In the genomic region with DNA sequence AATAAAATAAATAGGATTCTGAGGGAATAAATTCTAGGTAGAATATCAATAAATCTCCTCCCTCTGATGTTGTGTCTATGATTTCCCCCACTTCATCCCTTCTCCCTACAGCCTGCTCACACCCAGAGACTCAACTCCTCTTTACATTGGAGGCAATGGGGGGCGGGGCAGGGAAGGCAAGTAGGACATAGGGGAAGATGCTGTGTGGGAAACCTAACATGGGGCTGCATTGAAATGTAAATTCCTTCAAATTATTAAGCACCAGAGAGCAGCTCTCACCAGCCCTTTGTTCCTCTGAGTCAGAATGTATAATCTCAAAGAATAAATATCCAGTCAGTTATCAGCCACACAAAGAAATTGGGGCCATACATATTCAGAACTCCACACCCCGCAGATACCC, we compare ENCODE assay signal across 23 mouse cellular contexts.
DNase-seq lines count a peak whose midpoint lies in the region; ATAC-seq and TF ChIP-seq lines count a peak whose summit lies in the region.
"Had no signal": no experiment of that assay in that cellular context is flagged by ENCODE, and none has a peak within 500 bp of the region (broad histone marks: within the 10 kb centered on the region; RNA-seq: fewer than 3 reads in every experiment).

No protein-coding gene starts in this region.

- H3K4me2 ChIP-seq in midbrain, postnatal 0 days (ENCODE audit: low read depth, low read length, poor library complexity, severe bottlenecking), result no peak overlapping the region
- H3K4me2 ChIP-seq in forebrain, embryonic 15.5 days (replicated peaks), result no peak overlapping the region
- H3K4me2 ChIP-seq in midbrain, embryonic 14.5 days (ENCODE audit: low read length), result no peak overlapping the region
- H3K4me2 ChIP-seq: heart, embryonic 11.5 days; hindbrain, embryonic 14.5 days; intestine, embryonic 15.5 days; liver, embryonic 15.5 days; lung, embryonic 15.5 days had no signal

- no peak for TF ChIP-seq EP300 in heart, adult 2 months (IDR thresholded peaks at IDR 0.05; ENCODE audit: insufficient read depth, low read depth, low read length)

- TF ChIP-seq POLR2A in heart, adult 2 months (IDR thresholded peaks at IDR 0.05; ENCODE audit: insufficient read depth, low read depth, low read length), result no peak

- no peak for TF ChIP-seq CTCF in midbrain, postnatal 0 days (IDR thresholded peaks at IDR 0.05)
- no peak for TF ChIP-seq CTCF in heart, adult 2 months (IDR thresholded peaks at IDR 0.05)

- H3K4me1 ChIP-seq in midbrain, embryonic 10.5 days, result peaks cover 19% of the 10 kb centered on the region
- no peaks in the 10 kb centered on the region for H3K4me1 ChIP-seq in midbrain, postnatal 0 days (ENCODE audit: insufficient read depth, low read length)
- peaks cover 11% of the 10 kb centered on the region; the same call in 1 of the 2 replicates for H3K4me1 ChIP-seq in forebrain, embryonic 15.5 days
- H3K4me1 ChIP-seq in midbrain, embryonic 14.5 days (ENCODE audit: control insufficient read depth, insufficient read depth, low read length), result peaks cover 8% of the 10 kb centered on the region; the same call in 1 of the 2 replicates
- no peaks in the 10 kb centered on the region for H3K4me1 ChIP-seq in heart, adult 2 months (ENCODE audit: control insufficient read depth, insufficient read depth, low read length)
- H3K4me1 ChIP-seq: intestine, embryonic 15.5 days; limb, embryonic 10.5 days; liver, embryonic 15.5 days; lung, embryonic 15.5 days had no signal

- no peak for ATAC-seq in midbrain, postnatal 0 days (ENCODE audit: low FRiP score)
- peak; percentile 69 for ATAC-seq in forebrain, embryonic 15.5 days (replicated peaks)
- ATAC-seq in midbrain, embryonic 14.5 days (ENCODE audit: low FRiP score, low TSS enrichment), result peak; percentile 60; the same call in 1 of the 2 replicates
- ATAC-seq: intestine, embryonic 15.5 days had no signal

- H3K9ac ChIP-seq in midbrain, postnatal 0 days (replicated peaks; ENCODE audit: low read length, poor library complexity, severe bottlenecking), result no peak overlapping the region
- no peak overlapping the region for H3K9ac ChIP-seq in forebrain, embryonic 15.5 days (replicated peaks)
- no peak overlapping the region for H3K9ac ChIP-seq in midbrain, embryonic 14.5 days (replicated peaks; ENCODE audit: low read length)
- H3K9ac ChIP-seq in heart, adult 2 months (ENCODE audit: low read depth, low read length), result no peak overlapping the region
- H3K9ac ChIP-seq: hindbrain, embryonic 14.5 days; intestine, embryonic 15.5 days; liver, embryonic 15.5 days; lung, embryonic 15.5 days had no signal

- no peaks in the 10 kb centered on the region for H3K36me3 ChIP-seq in midbrain, embryonic 10.5 days
- H3K36me3 ChIP-seq in midbrain, postnatal 0 days (ENCODE audit: insufficient read depth, low read length), result no peaks in the 10 kb centered on the region
- no peaks in the 10 kb centered on the region for H3K36me3 ChIP-seq in forebrain, embryonic 15.5 days
- H3K36me3 ChIP-seq in midbrain, embryonic 14.5 days (ENCODE audit: control insufficient read depth, insufficient read depth, low read length), result no peaks in the 10 kb centered on the region
- no peaks in the 10 kb centered on the region for H3K36me3 ChIP-seq in heart, adult 2 months (ENCODE audit: control insufficient read depth, insufficient read depth, low read length)
- H3K36me3 ChIP-seq: intestine, embryonic 15.5 days; limb, embryonic 10.5 days; liver, embryonic 15.5 days; lung, embryonic 15.5 days had no signal

- WGBS in midbrain, embryonic 10.5 days, result 78% methylated on average over 2 of the region's 2 CpGs
- WGBS in midbrain, postnatal 0 days, result 20% methylated on average over 2 of the region's 2 CpGs
- 36% methylated on average over 2 of the region's 2 CpGs for WGBS in forebrain, embryonic 15.5 days
- 22% methylated on average over 2 of the region's 2 CpGs for WGBS in midbrain, embryonic 14.5 days
- WGBS in heart, adult 2 months, result 88% methylated on average over 2 of the region's 2 CpGs

- peak; percentile 44 for DNase-seq in embryo, embryonic 11 days
- no peak for DNase-seq in embryo, embryonic 9.5 days (ENCODE audit: extremely low spot score)
- no peak for DNase-seq in midbrain, embryonic 10.5 days (ENCODE audit: low spot score)
- no peak for DNase-seq in midbrain, postnatal 0 days (ENCODE audit: low spot score)
- DNase-seq in midbrain, embryonic 14.5 days, result peak; percentile 67
- DNase-seq in heart, adult 2 months, result no peak
- DNase-seq in urinary bladder, postnatal 10 days (ENCODE audit: low spot score), result no peak
- DNase-seq: adrenal gland, postnatal 10 days; cerebellum, adult 8-10 months; cerebellum, postnatal 36 days; kidney, adult 9 months; kidney, postnatal 14 days; liver; lung, postnatal 4 days; right cerebral cortex, postnatal 14 days; thymus, postnatal 25 days had no signal

- no peaks in the 10 kb centered on the region for H3K27me3 ChIP-seq in midbrain, embryonic 10.5 days (ENCODE audit: low read depth, poor library complexity, severe bottlenecking)
- no peaks in the 10 kb centered on the region for H3K27me3 ChIP-seq in midbrain, postnatal 0 days (ENCODE audit: insufficient read depth, low read length)
- H3K27me3 ChIP-seq in forebrain, embryonic 15.5 days, result no peaks in the 10 kb centered on the region
- H3K27me3 ChIP-seq in midbrain, embryonic 14.5 days (ENCODE audit: control insufficient read depth, insufficient read depth, low read length), result no peaks in the 10 kb centered on the region
- no peaks in the 10 kb centered on the region for H3K27me3 ChIP-seq in heart, adult 2 months (ENCODE audit: control insufficient read depth, insufficient read depth, low read length)
- H3K27me3 ChIP-seq: intestine, embryonic 15.5 days; liver, embryonic 15.5 days; lung, embryonic 15.5 days had no signal

- intact Hi-C loops in heart, adult 2 months (cut with DNase I), result no loop called here

- peak overlapping the region; percentile 71; the same call in 1 of the 2 replicates for H3K27ac ChIP-seq in midbrain, embryonic 10.5 days (replicated peaks)
- H3K27ac ChIP-seq in midbrain, postnatal 0 days (ENCODE audit: low read depth, low read length), result no peak overlapping the region
- peak overlapping the region; percentile 50; the same call in 1 of the 2 replicates for H3K27ac ChIP-seq in forebrain, embryonic 15.5 days (replicated peaks)
- H3K27ac ChIP-seq in midbrain, embryonic 14.5 days (replicated peaks; ENCODE audit: low read depth, low read length), result 0 out of 2 replicates have a peak overlapping the region, but pooled peaks have one; percentile 39
- no peak overlapping the region for H3K27ac ChIP-seq in heart, adult 2 months
- H3K27ac ChIP-seq: hindbrain, embryonic 14.5 days; intestine, embryonic 15.5 days; limb, embryonic 10.5 days; liver, embryonic 15.5 days; lung, embryonic 15.5 days had no signal

- no peak overlapping the region for H3K4me3 ChIP-seq in midbrain, embryonic 10.5 days
- no peak overlapping the region for H3K4me3 ChIP-seq in midbrain, postnatal 0 days (ENCODE audit: low read depth, low read length)
- H3K4me3 ChIP-seq in forebrain, embryonic 15.5 days, result no peak overlapping the region
- H3K4me3 ChIP-seq in midbrain, embryonic 14.5 days (replicated peaks; ENCODE audit: low read depth, low read length), result no peak overlapping the region
- no peak overlapping the region for H3K4me3 ChIP-seq in heart, adult 2 months
- H3K4me3 ChIP-seq: intestine, embryonic 15.5 days; limb, embryonic 10.5 days; liver, embryonic 15.5 days; lung, embryonic 15.5 days had no signal

- H3K79me2 ChIP-seq in heart, adult 2 months (replicated peaks; ENCODE audit: control insufficient read depth, insufficient read depth, low read length), result no peaks in the 10 kb centered on the region

- H3K9me3 ChIP-seq in midbrain, embryonic 10.5 days (replicated peaks), result no peaks in the 10 kb centered on the region
- no peaks in the 10 kb centered on the region for H3K9me3 ChIP-seq in midbrain, postnatal 0 days (ENCODE audit: low read length)
- H3K9me3 ChIP-seq in forebrain, embryonic 15.5 days, result no peaks in the 10 kb centered on the region
- no peaks in the 10 kb centered on the region for H3K9me3 ChIP-seq in midbrain, embryonic 14.5 days (ENCODE audit: control insufficient read depth, low read length)
- H3K9me3 ChIP-seq: intestine, embryonic 15.5 days; limb, embryonic 10.5 days; liver, embryonic 15.5 days; lung, embryonic 15.5 days had no signal

Comparison
In these comparisons a context has a peak if more than half of its experiments do, and no peak if none do; other contexts are left out.
1. DNase-seq: peak in embryo, embryonic 11 days (single experiment) and midbrain, embryonic 14.5 days (single experiment); none in embryo, embryonic 9.5 days (single experiment), midbrain, embryonic 10.5 days (single experiment), midbrain, postnatal 0 days (single experiment), heart, adult 2 months (0 of 2) and urinary bladder, postnatal 10 days (single experiment).
2. H3K27ac ChIP-seq: peak in midbrain, embryonic 10.5 days (single experiment), forebrain, embryonic 15.5 days (single experiment) and midbrain, embryonic 14.5 days (single experiment); none in midbrain, postnatal 0 days (single experiment) and heart, adult 2 months (single experiment).